Mouse (Mus musculus) midbrain, postnatal 0 days (tissue): ENCODE results near the gene Ptprn2. TPM values are rescaled to one million over a fixed set of nuclear protein-coding genes. Genes with fewer than 3 reads are reported as not detected.

Experiments
- ATAC-seq: fragments of 200-750 bp; cut with Nextera tagmentation; 2 replicates; pipeline ENCODE4 v1.8.0; 2017; ENCODE audit warnings: moderate number of reproducible peaks, mild to moderate bottlenecking, moderate TSS enrichment, moderate library complexity; ENCODE audit not compliant: low FRiP score
- DNase-seq: peaks from one replicate; pipeline ENCODE4 v3.0.0-alpha.2; 2015; ENCODE audit warnings: low spot score
- H3K27ac ChIP-seq: fragments of 300-500 bp; sonication (generic); 2 replicates; pipeline ENCODE4 v1.5.1; 2014; ENCODE audit warnings: low read depth, mild to moderate bottlenecking, low read length, mixed read lengths
- H3K27me3 ChIP-seq: fragments of 300-500 bp; sonication (generic); 2 replicates; pipeline ENCODE4 v1.6.1; 2014; ENCODE audit warnings: low read length, control low read depth, mixed read lengths; ENCODE audit not compliant: insufficient read depth
- H3K36me3 ChIP-seq: fragments of 300-500 bp; sonication (generic); 2 replicates; pipeline ENCODE4 v1.6.1; 2014; ENCODE audit warnings: low read length, control low read depth, mixed read lengths; ENCODE audit not compliant: insufficient read depth
- H3K4me1 ChIP-seq: fragments of 300-500 bp; sonication (generic); 2 replicates; pipeline ENCODE4 v1.6.1; 2014; ENCODE audit warnings: mild to moderate bottlenecking, control low read depth, antibody characterized with exemption, low read length, mixed read lengths; ENCODE audit not compliant: insufficient read depth
- H3K4me2 ChIP-seq: fragments of 300-500 bp; sonication (generic); 2 replicates; pipeline ENCODE4 v1.6.1; 2014; ENCODE audit warnings: low read depth, mild to moderate bottlenecking, low read length, mixed read lengths; ENCODE audit not compliant: poor library complexity, severe bottlenecking
- H3K4me3 ChIP-seq: fragments of 300-500 bp; sonication (generic); 2 replicates; pipeline ENCODE4 v1.5.1; 2014; ENCODE audit warnings: low read depth, mild to moderate bottlenecking, low read length, moderate library complexity
- H3K9ac ChIP-seq: fragments of 300-500 bp; sonication (generic); replicated peaks from 2 replicates; pipeline ENCODE4 v1.6.1; 2014; ENCODE audit warnings: mild to moderate bottlenecking, low read length, moderate library complexity, mixed read lengths; ENCODE audit not compliant: poor library complexity, severe bottlenecking
- H3K9me3 ChIP-seq: fragments of 300-500 bp; sonication (generic); 2 replicates; pipeline ENCODE4 v1.6.1; 2016; ENCODE audit warnings: low read length, control low read depth
- CTCF ChIP-seq: IDR thresholded peaks from 2 replicates; pipeline ENCODE4 v1.5.1; 2016; ENCODE audit warnings: antibody characterized with exemption, mild to moderate bottlenecking
- WGBS: fragments of 180-500 bp; shearing (Covaris S2); extraction: QIAGEN DNeasy Blood & Tissue Kit; methylation state at CpG from one replicate; pipeline ENCODE4 v1.1.7; 2014; 5-methylcytosine and 5-hydroxymethylcytosine counted together
- microRNA counts: library from miRNA; unstranded; fragments of <30 nt; microRNA quantifications from one replicate; lab custom pipeline; 2015
- microRNA-seq: library from miRNA; unstranded; fragments of <30 nt; microRNA quantifications from one replicate; pipeline ENCODE4, GENCODE M21; 2016; ENCODE audit warnings: borderline number of aligned reads
- polyA plus RNA-seq: library from polyadenylated mRNA; unstranded; fragments of >200 nt; fragmentation: Nextera tagmentation; extraction: Ambion mirVana; gene quantifications from 2 replicates; pipeline ENCODE4 v1.2.1, GENCODE M21; 2015
- total RNA-seq: library from RNA; depleted of rRNA; stranded (reverse); fragments of >200 nt; gene quantifications from 2 replicates; pipeline ENCODE4 v1.2.3, GENCODE M21; 2014; rRNA removed

Gene Ptprn2
- total and polyA plus RNA-seq, 2 experiments from 2014 or later: 22.2 to 110 TPM

DNA sequence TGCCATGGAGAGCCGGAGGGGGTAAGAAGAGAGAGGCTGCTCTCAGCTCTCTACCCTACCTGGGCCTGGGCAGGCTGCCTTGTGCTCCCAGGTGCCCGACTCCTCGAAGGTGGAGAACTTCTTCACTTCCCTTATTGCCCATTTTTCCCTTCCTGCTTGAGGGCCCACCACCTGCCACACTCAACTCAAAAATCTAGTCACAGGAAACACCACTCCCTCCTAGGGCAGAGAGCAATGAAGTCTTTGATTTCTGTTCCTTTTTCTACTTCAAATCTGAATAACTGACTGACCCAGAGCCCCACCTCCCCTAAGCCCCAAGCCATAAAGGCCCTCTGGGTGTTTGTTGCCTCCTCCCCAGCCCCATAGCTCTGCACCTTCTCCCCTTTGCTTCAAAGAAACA lies 832.7 kb downstream of the Ptprn2 start:
- Histone ChIP-seq H3K27me3 (no peaks in the 10 kb centered on the region), H3K36me3 (no peaks in the 10 kb centered on the region), H3K27ac (no peak overlapping the region), H3K4me3 (no peak overlapping the region), H3K9me3 (no peaks in the 10 kb centered on the region), H3K4me2 (no peak overlapping the region), H3K4me1 (no peaks in the 10 kb centered on the region; the same call in 1 of the 2 replicates), H3K9ac (no peak overlapping the region)
- DNase-seq (no peak), ATAC-seq (no peak)
- no peak for TF ChIP-seq CTCF
- 90% methylated on average over 3 of the region's 3 CpGs for WGBS

DNA sequence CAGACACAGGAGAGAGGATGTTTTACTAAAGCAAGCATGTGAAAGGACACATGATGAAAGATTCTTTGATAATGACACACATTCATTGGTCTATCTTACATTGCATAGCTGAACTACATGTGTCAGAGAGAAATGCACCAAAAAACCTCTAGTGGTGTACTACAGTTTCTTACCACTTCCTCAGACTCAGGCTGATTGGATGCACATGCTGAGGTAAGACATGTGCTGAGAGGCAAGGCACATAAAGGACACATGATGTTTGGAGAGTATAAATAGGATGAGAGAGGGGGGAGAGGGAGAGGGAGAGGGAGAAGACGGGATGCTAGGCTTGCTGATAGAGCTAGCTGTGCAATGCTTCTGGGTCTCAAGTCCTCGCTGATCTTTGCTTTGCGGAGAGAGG lies 837.5 kb downstream of the Ptprn2 start:
- no peak overlapping the region for H3K27ac ChIP-seq
- 85% methylated on average over 3 of the region's 3 CpGs for WGBS
- H3K36me3 ChIP-seq: no peaks in the 10 kb centered on the region
- H3K4me1 ChIP-seq: no peaks in the 10 kb centered on the region
- no peak overlapping the region for H3K4me3 ChIP-seq
- no peak overlapping the region for H3K9ac ChIP-seq
- DNase-seq (no peak), ATAC-seq (peak; percentile 53; the same call in 1 of the 2 replicates)
- no peaks in the 10 kb centered on the region for H3K9me3 ChIP-seq
- no peak overlapping the region for H3K4me2 ChIP-seq
- H3K27me3 ChIP-seq: no peaks in the 10 kb centered on the region
- no peak for TF ChIP-seq CTCF

MicroRNAs encoded within 50 kb of the gene (microRNA counts, 519-probe panel; counts per million panel counts)
- 4,915 counts per million, percentile 89 among the panel's probes with 10 or more counts for microRNA mmu-miR-153 (lab: Ali Mortazavi, UCI)

Small RNA genes within 50 kb of the gene (microRNA-seq; reads per million reads assigned to microRNA genes)
- gene Mir153: 10,601 reads per million, percentile 95 among the genes with 10 or more reads in this experiment

Other genes with a start within 250 kb of the Ptprn2 start
- gene Wdr60, start 222.7 kb upstream of the Ptprn2 start, total RNA-seq: 11.1 and 12.8 TPM in 2 replicates
- 15.0 and 17.5 TPM in 2 replicates for gene Wdr60, start 222.7 kb upstream of the Ptprn2 start, polyA plus RNA-seq
- gene Gm11027, start 210.3 kb upstream of the Ptprn2 start, total RNA-seq: not detected in 2 replicates
- not detected in 2 replicates for gene Gm11027, start 210.3 kb upstream of the Ptprn2 start, polyA plus RNA-seq
- 35.1 and 47.0 TPM in 2 replicates for gene Esyt2, start 204.5 kb upstream of the Ptprn2 start, total RNA-seq
- 7.4 and 8.6 TPM in 2 replicates for gene Esyt2, start 204.5 kb upstream of the Ptprn2 start, polyA plus RNA-seq
- gene Ncapg2, start 80.3 kb upstream of the Ptprn2 start, total RNA-seq: 6.2 and 7.9 TPM in 2 replicates
- gene Ncapg2, start 80.3 kb upstream of the Ptprn2 start, polyA plus RNA-seq: 2.6 and 3.2 TPM in 2 replicates